Mouse (Mus musculus): ENCODE data around the gene Ikbke. TPM values are rescaled to one million over a fixed set of nuclear protein-coding genes. Genes with fewer than 3 reads are reported as not detected.

Ikbke gene
- polyA plus RNA-seq (2015; fragmentation: Nextera tagmentation; extraction: Ambion mirVana), result 5.5 and 7.4 TPM in 2 replicates

DNA sequence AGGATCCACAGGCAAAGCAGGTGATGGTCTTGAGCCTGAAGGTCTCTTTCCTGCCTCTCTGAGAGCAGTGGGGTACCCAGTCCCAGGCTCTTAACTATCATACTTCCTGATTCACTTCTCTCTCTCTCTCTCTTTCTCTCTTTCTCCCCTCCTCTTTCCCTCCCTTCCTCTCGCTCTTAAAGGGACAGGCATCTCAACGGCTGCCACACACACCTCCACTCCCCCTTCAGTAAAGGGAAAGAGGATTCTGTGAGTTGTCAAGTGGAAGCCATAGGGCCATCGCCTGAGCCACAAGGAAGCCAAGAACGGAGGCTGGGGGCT is at the start of gene Ikbke:
TSS of gene Ikbke (minus strand) at position 151 of the 321 bp plus-strand sequence.

DNA sequence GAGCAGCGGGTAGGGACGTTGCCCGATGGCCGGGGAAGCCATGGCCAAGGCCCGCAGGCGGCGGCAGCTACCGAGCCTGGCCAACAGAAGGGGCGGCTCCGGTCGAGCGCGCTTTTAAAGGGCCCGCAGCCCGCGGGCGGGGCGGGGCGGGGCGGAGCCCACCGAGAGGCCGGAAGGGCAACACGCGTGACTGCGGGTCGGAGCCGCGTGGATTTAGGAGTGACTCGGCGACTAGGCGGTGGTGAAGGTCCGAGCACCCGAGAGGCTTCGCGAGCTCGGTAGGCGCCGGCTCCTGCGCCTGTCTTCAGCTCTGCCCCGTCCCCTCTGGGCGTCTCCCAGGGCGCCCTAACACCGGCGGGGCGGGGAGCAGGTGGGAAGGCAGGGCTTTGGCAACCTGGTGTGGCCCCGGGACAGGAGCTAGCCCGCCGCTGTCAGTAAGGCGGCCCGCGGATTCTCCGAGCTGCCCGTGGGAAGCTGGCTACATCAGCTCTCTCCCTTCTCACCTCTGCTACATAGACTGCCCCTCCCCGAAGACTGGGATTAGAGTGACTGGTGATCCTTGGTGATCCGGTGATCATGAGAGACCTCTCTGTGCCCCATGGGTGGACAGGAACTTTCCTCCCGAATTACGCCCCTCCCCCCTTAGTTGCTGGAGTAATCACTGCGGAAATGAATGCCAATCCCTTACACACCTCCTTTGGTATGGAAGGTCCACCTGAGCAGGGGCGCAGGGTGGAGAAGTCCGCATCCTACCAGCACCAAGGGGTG is 34.1 kb downstream of the Ikbke start, which contains the start of gene Rassf5:
TSS of gene Rassf5 (minus strand) at position 170 of the 768 bp plus-strand sequence.

Other genes with a start within 250 kb of the Ikbke start
- gene Mapkapk2, start 181.8 kb downstream of the Ikbke start, polyA plus RNA-seq (2015; fragmentation: Nextera tagmentation; extraction: Ambion mirVana), result 90.5 and 95.5 TPM in 2 replicates
- gene Dyrk3, start 141.3 kb downstream of the Ikbke start, polyA plus RNA-seq (2015; fragmentation: Nextera tagmentation; extraction: Ambion mirVana), result 1.0 and 1.7 TPM in 2 replicates
- gene Eif2d, start 126.4 kb downstream of the Ikbke start, polyA plus RNA-seq (2015; fragmentation: Nextera tagmentation; extraction: Ambion mirVana), result 39.5 and 41.0 TPM in 2 replicates
- 3.0 and 5.3 TPM in 2 replicates for gene Rassf5, start 34.3 kb downstream of the Ikbke start, polyA plus RNA-seq (2015; fragmentation: Nextera tagmentation; extraction: Ambion mirVana)
- 8.3 and 11.2 TPM in 2 replicates for gene Srgap2, start 247.7 kb upstream of the Ikbke start, polyA plus RNA-seq (2015; fragmentation: Nextera tagmentation; extraction: Ambion mirVana)
- 0.82 and 1.9 TPM in 2 replicates for gene Fam72a, start 248.3 kb upstream of the Ikbke start, polyA plus RNA-seq (2015; fragmentation: Nextera tagmentation; extraction: Ambion mirVana)